Mouse (Mus musculus) heart, postnatal 14 days (tissue): ENCODE measurements around the gene Gjc1. TPM values are rescaled to one million over a fixed set of nuclear protein-coding genes. Genes with fewer than 3 reads are reported as not detected.
A peak's percentile ranks its signal among the peaks of the same experiment; 100 is the strongest.

ENCODE experiments used
- DNase-seq, 2 experiments: peaks; one replicate each; pipeline ENCODE4 v3.0.0; 2021 to 2022
- intact Hi-C: fragments of 180-260 bp; cut with DNase I; formaldehyde crosslinking; loops from one replicate; pipeline ENCODE4 v1.15.1; 2025
- long read RNA-seq, 2 experiments: library from polyadenylated mRNA; stranded (forward); transcript quantifications; one replicate each; pipeline ENCODE4 v2.0.0; 2021
- total RNA-seq, 2 experiments: library from RNA; stranded (reverse); gene quantifications; 2 replicates each; pipeline ENCODE4 v1.2.3; 2021

Gene Gjc1
- 10 to 100 TPM; 37.7 to 42.6 TPM for total RNA-seq
- long read RNA-seq, experiment 1, transcript Gjc1-201 (3 exons, 1,903 nt), result major isoform, 47 of 64 reads
- long read RNA-seq, experiment 1, partial matches to known transcripts, result 0 of 64 reads
- long read RNA-seq, experiment 1, other reads (novel, unspliced or antisense), result 12 of 64 reads
- long read RNA-seq, experiment 2, transcript Gjc1-202 (3 exons, 1,890 nt), result minor isoform, 6 of 70 reads
- long read RNA-seq, experiment 2, transcript Gjc1-201 (3 exons, 1,903 nt), result major isoform, 44 of 70 reads
- long read RNA-seq, experiment 2, partial matches to known transcripts, result 4 of 70 reads
- long read RNA-seq, experiment 2, other reads (novel, unspliced or antisense), result 13 of 70 reads

GRCm38 (mm10) chr11:102819021-102819782 is at the start of gene Gjc1:
Gjc1 (minus strand) TSS chr11:102819700.
- intact Hi-C loops, result loop anchor here (2.0 kb wide), 1 partner anchor 44 kb away; no protein-coding TSS in a partner anchor
- peak; percentile 86 to 88 for DNase-seq

- peak; percentile 71 to 82 for DNase-seq
- intact Hi-C loops, result loop anchor here (1.0 kb wide), 1 partner anchor 90 kb away; no protein-coding TSS in a partner anchor
Observed at GRCm38 (mm10) chr11:102864272-102864671, 44.8 kb upstream of the Gjc1 start.

- DNase-seq, result no peak
- intact Hi-C loops, result no loop called here
Observed at GRCm38 (mm10) chr11:102859933-102860332, 40.4 kb upstream of the Gjc1 start.

GRCm38 (mm10) chr11:102858951-102859350 is 39.5 kb upstream of the Gjc1 start:
- intact Hi-C loops, result no loop called here
- DNase-seq, result no peak

- intact Hi-C loops, result no loop called here
- no peak for DNase-seq
Observed at GRCm38 (mm10) chr11:102855941-102856340, 36.4 kb upstream of the Gjc1 start.

- DNase-seq, result no peak
- intact Hi-C loops, result no loop called here
Observed at GRCm38 (mm10) chr11:102853760-102854159, 34.3 kb upstream of the Gjc1 start.

GRCm38 (mm10) chr11:102851883-102852282 is 32.4 kb upstream of the Gjc1 start:
- DNase-seq, result peak; percentile 79 to 86
- intact Hi-C loops, result loop anchor here (1.0 kb wide), 1 partner anchor 78 kb away; no protein-coding TSS in a partner anchor

GRCm38 (mm10) chr11:102845926-102846325 is 26.4 kb upstream of the Gjc1 start:
- intact Hi-C loops, result no loop called here

GRCm38 (mm10) chr11:102838616-102839150 is 19.2 kb upstream of the Gjc1 start:
- intact Hi-C loops, result no loop called here
- no peak for DNase-seq

More at GRCm38 (mm10) chr11:102845926-102846325, 26.4 kb upstream of the Gjc1 start:
- DNase-seq, result no peak

GRCm38 (mm10) chr11:102838126-102838525 is 18.6 kb upstream of the Gjc1 start:
- DNase-seq, result peak; percentile 38 to 40
- intact Hi-C loops, result no loop called here

GRCm38 (mm10) chr11:102837385-102837784 is 17.9 kb upstream of the Gjc1 start:
- intact Hi-C loops, result no loop called here
- no peak for DNase-seq

GRCm38 (mm10) chr11:102836146-102836545 is 16.6 kb upstream of the Gjc1 start:
- intact Hi-C loops, result no loop called here
- DNase-seq, result no peak

GRCm38 (mm10) chr11:102835549-102835948 is 16.0 kb upstream of the Gjc1 start, which contains the start of gene Higd1b:
Higd1b (plus strand) TSS chr11:102835849.
- intact Hi-C loops, result no loop called here
- no peak for DNase-seq

- intact Hi-C loops, result no loop called here
- peak; percentile 27 to 43 for DNase-seq
Observed at GRCm38 (mm10) chr11:102834219-102834618, 14.7 kb upstream of the Gjc1 start.

- intact Hi-C loops, result no loop called here
- DNase-seq, result no peak
Observed at GRCm38 (mm10) chr11:102832700-102833297, 13.3 kb upstream of the Gjc1 start.

GRCm38 (mm10) chr11:102830276-102830675 is 10.8 kb upstream of the Gjc1 start:
- no peak for DNase-seq
- intact Hi-C loops, result no loop called here

GRCm38 (mm10) chr11:102827097-102827496 is 7.6 kb upstream of the Gjc1 start:
- no peak for DNase-seq

GRCm38 (mm10) chr11:102826476-102826875 is 7.0 kb upstream of the Gjc1 start:
- intact Hi-C loops, result no loop called here
- no peak for DNase-seq

More at GRCm38 (mm10) chr11:102827097-102827496, 7.6 kb upstream of the Gjc1 start:
- intact Hi-C loops, result no loop called here

GRCm38 (mm10) chr11:102821231-102821630 is 1.7 kb upstream of the Gjc1 start:
- DNase-seq, result no peak
- intact Hi-C loops, result no loop called here

- intact Hi-C loops, result no loop called here
- no peak for DNase-seq
Observed at GRCm38 (mm10) chr11:102820432-102820831, 932 bp upstream of the Gjc1 start.
